33 mouse cellular contexts compared by ENCODE assay signal in genomic region chr16:32796676-32797425, GRCm38 (mm10). TPM values are rescaled to one million over a fixed set of nuclear protein-coding genes. Genes with fewer than 3 reads are reported as not detected.
DNase-seq lines count a peak whose midpoint lies in the region; ATAC-seq lines count a peak whose summit lies in the region.
"Had no signal": no experiment of that assay in that cellular context is flagged by ENCODE, and none has a peak within 500 bp of the region (broad histone marks: within the 10 kb centered on the region; RNA-seq: fewer than 3 reads in every experiment).

No protein-coding gene starts in this region.

- H3K36me3 ChIP-seq in forebrain, embryonic 16.5 days (ENCODE audit: control insufficient read depth, insufficient read depth): no peaks in the 10 kb centered on the region
- H3K36me3 ChIP-seq in forebrain, embryonic 15.5 days: no peaks in the 10 kb centered on the region
- no peaks in the 10 kb centered on the region for H3K36me3 ChIP-seq in kidney, embryonic 16.5 days (ENCODE audit: insufficient read depth, low read length)
- no peaks in the 10 kb centered on the region for H3K36me3 ChIP-seq in kidney, embryonic 14.5 days (ENCODE audit: control insufficient read depth, insufficient read depth, low read length)
- no peaks in the 10 kb centered on the region for H3K36me3 ChIP-seq in neural tube, embryonic 13.5 days
- H3K36me3 ChIP-seq: heart, embryonic 10.5 days; limb, embryonic 10.5 days; liver, embryonic 15.5 days had no signal

- H3K27me3 ChIP-seq in forebrain, embryonic 16.5 days (replicated peaks; ENCODE audit: control insufficient read depth, insufficient read depth, low read length): no peaks in the 10 kb centered on the region
- no peaks in the 10 kb centered on the region for H3K27me3 ChIP-seq in forebrain, embryonic 15.5 days
- no peaks in the 10 kb centered on the region for H3K27me3 ChIP-seq in kidney, embryonic 16.5 days (ENCODE audit: insufficient read depth, low read length)
- H3K27me3 ChIP-seq in kidney, embryonic 14.5 days (ENCODE audit: control insufficient read depth, insufficient read depth, low read length): no peaks in the 10 kb centered on the region
- H3K27me3 ChIP-seq in neural tube, embryonic 13.5 days: no peaks in the 10 kb centered on the region

- no peak overlapping the region for H3K27ac ChIP-seq in forebrain, embryonic 16.5 days (ENCODE audit: low read length)
- H3K27ac ChIP-seq in forebrain, embryonic 15.5 days (replicated peaks): no peak overlapping the region
- H3K27ac ChIP-seq in kidney, embryonic 16.5 days (ENCODE audit: low read length): no peak overlapping the region
- H3K27ac ChIP-seq in kidney, embryonic 14.5 days (ENCODE audit: low read depth, low read length): no peak overlapping the region
- H3K27ac ChIP-seq in neural tube, embryonic 13.5 days (replicated peaks): no peak overlapping the region
- H3K27ac ChIP-seq: heart, embryonic 10.5 days; limb, embryonic 10.5 days; liver, embryonic 15.5 days had no signal

- WGBS in forebrain, embryonic 16.5 days: 64% methylated on average over 14 of the region's 14 CpGs
- WGBS in forebrain, embryonic 15.5 days: 68% methylated on average over 14 of the region's 14 CpGs
- WGBS in kidney, embryonic 16.5 days: 50% methylated on average over 14 of the region's 14 CpGs
- 52% methylated on average over 14 of the region's 14 CpGs for WGBS in kidney, embryonic 14.5 days
- 64% methylated on average over 14 of the region's 14 CpGs for WGBS in neural tube, embryonic 13.5 days

- 0 out of 2 replicates have a peak, but pooled peaks have one; percentile 18 for ATAC-seq in forebrain, embryonic 16.5 days
- ATAC-seq in forebrain, embryonic 15.5 days (replicated peaks): no peak
- ATAC-seq in kidney, embryonic 16.5 days (ENCODE audit: low FRiP score, low TSS enrichment): 0 out of 2 replicates have a peak, but pooled peaks have one; percentile 35
- ATAC-seq in kidney, embryonic 14.5 days (ENCODE audit: low FRiP score, low TSS enrichment): no peak
- ATAC-seq in neural tube, embryonic 13.5 days (ENCODE audit: low read depth): peak; percentile 47; the same call in 1 of the 2 replicates
- ATAC-seq: activated CD4-positive, CD25-positive, alpha-beta regulatory T cell, adult 4 months had no signal

- H3K4me2 ChIP-seq in forebrain, embryonic 16.5 days (ENCODE audit: low read length): no peak overlapping the region
- no peak overlapping the region for H3K4me2 ChIP-seq in forebrain, embryonic 15.5 days (replicated peaks)
- 0 out of 2 replicates have a peak overlapping the region, but pooled peaks have one; percentile 10 for H3K4me2 ChIP-seq in kidney, embryonic 16.5 days (replicated peaks; ENCODE audit: low read depth, low read length)
- no peak overlapping the region for H3K4me2 ChIP-seq in kidney, embryonic 14.5 days (replicated peaks; ENCODE audit: low read depth, low read length)
- no peak overlapping the region for H3K4me2 ChIP-seq in neural tube, embryonic 13.5 days
- H3K4me2 ChIP-seq: liver, embryonic 15.5 days; midbrain, embryonic 11.5 days had no signal

- DNase-seq in neural tube, embryonic 10.5 days (ENCODE audit: extremely low spot score, low spot score): no peak
- peak; percentile 46 for DNase-seq in retina, postnatal 1 day
- DNase-seq in gastrocnemius, adult 8-10 months (ENCODE audit: low spot score in 2 of 2): no peak
- DNase-seq: adrenal gland, postnatal 10 days; cerebellum, adult 18-20 months; cerebellum, postnatal 36 days; gastrocnemius, postnatal 10 days; kidney, adult 8-10 months; liver; lung, postnatal 14 days; right cerebral cortex, adult 18-20 months; right cerebral cortex, postnatal 4 days; thymus, adult 18-20 months had no signal

- no peak overlapping the region for H3K9ac ChIP-seq in forebrain, embryonic 16.5 days (replicated peaks; ENCODE audit: low read depth, low read length)
- no peak overlapping the region for H3K9ac ChIP-seq in forebrain, embryonic 15.5 days (replicated peaks)
- peak overlapping the region; percentile 29; the same call in 1 of the 2 replicates for H3K9ac ChIP-seq in kidney, embryonic 16.5 days (replicated peaks; ENCODE audit: low read length)
- no peak overlapping the region for H3K9ac ChIP-seq in kidney, embryonic 14.5 days (ENCODE audit: low read depth, low read length)
- no peak overlapping the region for H3K9ac ChIP-seq in neural tube, embryonic 13.5 days
- H3K9ac ChIP-seq: liver, embryonic 15.5 days had no signal

- no peaks in the 10 kb centered on the region; the same call in 1 of the 2 replicates for H3K4me1 ChIP-seq in forebrain, embryonic 16.5 days (replicated peaks; ENCODE audit: control insufficient read depth, insufficient read depth, low read length)
- no peaks in the 10 kb centered on the region for H3K4me1 ChIP-seq in forebrain, embryonic 15.5 days
- peaks cover 7% of the 10 kb centered on the region; the same call in 1 of the 2 replicates for H3K4me1 ChIP-seq in kidney, embryonic 16.5 days (ENCODE audit: insufficient read depth, low read length)
- H3K4me1 ChIP-seq in kidney, embryonic 14.5 days (ENCODE audit: control insufficient read depth, insufficient read depth, low read length): 0 out of 2 replicates have a peak, but pooled peaks cover 4% of the 10 kb centered on the region
- 0 out of 2 replicates have a peak, but pooled peaks cover 5% of the 10 kb centered on the region for H3K4me1 ChIP-seq in neural tube, embryonic 13.5 days (replicated peaks)
- H3K4me1 ChIP-seq: liver, embryonic 15.5 days had no signal

- H3K9me3 ChIP-seq in forebrain, embryonic 16.5 days (ENCODE audit: control insufficient read depth, low read length): 0 out of 2 replicates have a peak, but pooled peaks cover 3% of the 10 kb centered on the region
- no peaks in the 10 kb centered on the region for H3K9me3 ChIP-seq in forebrain, embryonic 15.5 days
- no peaks in the 10 kb centered on the region for H3K9me3 ChIP-seq in kidney, embryonic 16.5 days (ENCODE audit: low read length)
- no peaks in the 10 kb centered on the region; the same call in 1 of the 2 replicates for H3K9me3 ChIP-seq in kidney, embryonic 14.5 days (ENCODE audit: control insufficient read depth, low read length)
- no peaks in the 10 kb centered on the region for H3K9me3 ChIP-seq in neural tube, embryonic 13.5 days
- H3K9me3 ChIP-seq: heart, embryonic 10.5 days; limb, embryonic 10.5 days; liver, embryonic 15.5 days had no signal

- H3K4me3 ChIP-seq in forebrain, embryonic 16.5 days (replicated peaks; ENCODE audit: low read length): no peak overlapping the region
- no peak overlapping the region for H3K4me3 ChIP-seq in forebrain, embryonic 15.5 days
- H3K4me3 ChIP-seq in kidney, embryonic 16.5 days (ENCODE audit: low read length): peak overlapping the region; percentile 10; the same call in 1 of the 2 replicates
- H3K4me3 ChIP-seq in kidney, embryonic 14.5 days (ENCODE audit: low read length): no peak overlapping the region
- no peak overlapping the region for H3K4me3 ChIP-seq in neural tube, embryonic 13.5 days
- H3K4me3 ChIP-seq: heart, embryonic 10.5 days; limb, embryonic 10.5 days; liver, embryonic 15.5 days had no signal

RNA-seq across cellular contexts. Expression of gene Muc20, which starts 0.4 kb away (rescaled TPM):
- not detected in 2 replicates for polyA plus RNA-seq in forebrain, embryonic 16.5 days (2015; fragmentation: Nextera tagmentation; extraction: Ambion mirVana)
- not detected in 2 replicates for polyA plus RNA-seq in forebrain, embryonic 15.5 days (2015; fragmentation: Nextera tagmentation; extraction: Ambion mirVana)
- 6.2 and 8.0 TPM in 2 replicates for polyA plus RNA-seq in kidney, embryonic 16.5 days (2015; fragmentation: Nextera tagmentation; extraction: Ambion mirVana)
- 2.3 and 3.3 TPM in 2 replicates for polyA plus RNA-seq in kidney, embryonic 14.5 days (2014; fragmentation: Nextera tagmentation; extraction: Ambion mirVana)
- polyA plus RNA-seq in neural tube, embryonic 13.5 days (2015; fragmentation: Nextera tagmentation; extraction: Ambion mirVana): not detected in 2 replicates
- total RNA-seq in gastrocnemius, adult 8-10 months (2022): under 1 TPM; 0.34 to 0.70 (median 0.42) TPM
- total RNA-seq: ES-E14; granulocyte monocyte progenitor cell, adult 5-6 weeks; hematopoietic stem cell, adult 5-6 weeks; layer of hippocampus, postnatal 10 days; left cerebral cortex, adult 8-10 months; megakaryocyte progenitor cell, adult 5-6 weeks had no signal
- polyA plus RNA-seq: large intestine, adult 2 months; limb, embryonic 10.5 days; midbrain, embryonic 11.5 days; midbrain, postnatal 0 days; stomach, embryonic 14.5 days had no signal

RNA-seq across cellular contexts. Expression of gene Smbd1, which starts 13.4 kb away (rescaled TPM):
- not detected in 2 replicates for polyA plus RNA-seq in forebrain, embryonic 16.5 days (2015; fragmentation: Nextera tagmentation; extraction: Ambion mirVana)
- polyA plus RNA-seq in forebrain, embryonic 15.5 days (2015; fragmentation: Nextera tagmentation; extraction: Ambion mirVana): not detected in 2 replicates
- polyA plus RNA-seq in kidney, embryonic 16.5 days (2015; fragmentation: Nextera tagmentation; extraction: Ambion mirVana): not detected in 2 replicates
- polyA plus RNA-seq in kidney, embryonic 14.5 days (2014; fragmentation: Nextera tagmentation; extraction: Ambion mirVana): not detected in 2 replicates
- polyA plus RNA-seq in neural tube, embryonic 13.5 days (2015; fragmentation: Nextera tagmentation; extraction: Ambion mirVana): not detected in 2 replicates
- total RNA-seq in gastrocnemius, adult 8-10 months (2022): not detected
- total RNA-seq: adrenal gland, postnatal 10 days; gastrocnemius, postnatal 10 days; granulocyte monocyte progenitor cell, adult 5-6 weeks; hematopoietic stem cell, adult 5-6 weeks; layer of hippocampus, postnatal 10 days; left cerebral cortex, adult 8-10 months; megakaryocyte progenitor cell, adult 5-6 weeks; midbrain, postnatal 0 days had no signal
- polyA plus RNA-seq: activated CD4-positive, CD25-positive, alpha-beta regulatory T cell, adult 4 months; heart, embryonic 10.5 days; heart, embryonic 16.5 days; limb, embryonic 10.5 days; liver, embryonic 15.5 days; midbrain, embryonic 11.5 days; midbrain, postnatal 0 days; stomach, embryonic 14.5 days had no signal

Comparison
In these comparisons a context has a peak if more than half of its experiments do, and no peak if none do; other contexts are left out.
1. ATAC-seq: peak in forebrain, embryonic 16.5 days (single experiment), kidney, embryonic 16.5 days (single experiment) and neural tube, embryonic 13.5 days (single experiment); none in forebrain, embryonic 15.5 days (single experiment) and kidney, embryonic 14.5 days (single experiment).